Mouse (Mus musculus) left cerebral cortex, adult 9 months (tissue): ENCODE data around the gene Chpf2.

Source experiments
- DNase-seq, 2 experiments: peaks; one replicate each; pipeline ENCODE4 v3.0.0; 2022; ENCODE audit warnings: low spot score in 2 of 2

The Chpf2 gene

GRCm38 (mm10) chr5:24638131-24638530 lies 51.6 kb downstream of the Chpf2 start:
- DNase-seq = no peak

DNA sequence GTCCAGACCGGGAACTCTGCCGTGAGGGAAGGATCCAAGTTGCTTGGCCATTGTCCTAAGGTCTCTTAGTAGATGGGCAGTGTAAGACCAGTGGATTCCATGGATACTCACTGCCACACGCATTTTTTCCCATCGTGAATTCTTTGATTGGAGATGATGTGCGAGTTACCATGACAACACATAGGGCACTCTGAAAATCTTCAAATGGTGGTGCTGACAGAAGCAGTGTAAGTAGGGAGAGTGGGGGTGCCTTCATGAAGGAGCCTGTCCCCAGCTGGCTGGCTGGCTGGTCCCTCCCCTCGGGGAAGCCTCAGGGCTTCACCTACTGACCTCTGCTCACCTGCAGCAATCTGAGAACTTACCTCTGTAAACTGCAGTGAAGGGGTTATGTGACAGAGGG lies 52.5 kb downstream of the Chpf2 start:
- no peak for DNase-seq
